Mouse (Mus musculus) liver, embryonic 16.5 days (tissue): ENCODE data around the gene Sox14. TPM values are rescaled to one million over a fixed set of nuclear protein-coding genes. Genes with fewer than 3 reads are reported as not detected.

ENCODE experiments used
- polyA plus RNA-seq: library from polyadenylated mRNA; unstranded; fragments of >200 nt; fragmentation: Nextera tagmentation; extraction: Ambion mirVana; gene quantifications from 2 replicates; pipeline ENCODE4 v1.2.1, GENCODE M21; 2015

The Sox14 gene
- polyA plus RNA-seq, 1 experiment from 2014 or later: not detected

Other genes starting within 250 kb of the Sox14 start
- gene Dzip1l, start 246.7 kb downstream of the Sox14 start, polyA plus RNA-seq: 0.54 and 0.71 TPM in 2 replicates
- gene Cldn18, start 158.9 kb downstream of the Sox14 start, polyA plus RNA-seq: 0.17 TPM in 1 of 2 replicates, not detected in the other